Mouse (Mus musculus): ENCODE results near the gene Il11. TPM values are rescaled to one million over a fixed set of nuclear protein-coding genes. Genes with fewer than 3 reads are reported as not detected.
A peak's percentile ranks its signal among the peaks of the same experiment; 100 is the strongest.

Gene Il11
- polyA plus RNA-seq, 1 experiment from 2014 or later, result 0.17 TPM

GRCm38 (mm10) chr7:4749169-4749568 is 33.5 kb downstream of the Il11 start:
- no peak overlapping the region for H3K9ac ChIP-seq
- peaks cover 29% of the 10 kb centered on the region for H3K36me3 ChIP-seq (ENCODE audit: poor library complexity, severe bottlenecking)
- 93% methylated on average over 2 of the region's 2 CpGs for WGBS
- no peak overlapping the region for H3K4me2 ChIP-seq
- peaks cover 24% of the 10 kb centered on the region for H3K4me1 ChIP-seq
- H3K4me3 ChIP-seq, result no peak overlapping the region
- no peaks in the 10 kb centered on the region for H3K9me3 ChIP-seq (replicated peaks)
- peaks cover 12% of the 10 kb centered on the region; the same call in 1 of the 2 replicates for H3K27me3 ChIP-seq
- no peak for ATAC-seq
- H3K27ac ChIP-seq, result no peak overlapping the region

- no peak for ATAC-seq
- no peaks in the 10 kb centered on the region for H3K9me3 ChIP-seq (replicated peaks)
Measured at GRCm38 (mm10) chr7:4748321-4748720, 34.3 kb downstream of the Il11 start.

GRCm38 (mm10) chr7:4747156-4747899 is 35.3 kb downstream of the Il11 start:
- no peak overlapping the region for H3K27ac ChIP-seq
- no peaks in the 10 kb centered on the region for H3K9me3 ChIP-seq (replicated peaks)
- H3K4me3 ChIP-seq, result no peak overlapping the region
- H3K36me3 ChIP-seq (ENCODE audit: poor library complexity, severe bottlenecking), result peaks cover 45% of the 10 kb centered on the region
- peaks cover 9% of the 10 kb centered on the region; the same call in 1 of the 2 replicates for H3K27me3 ChIP-seq
- peaks cover 23% of the 10 kb centered on the region for H3K4me1 ChIP-seq
- H3K4me2 ChIP-seq, result no peak overlapping the region
- H3K9ac ChIP-seq, result no peak overlapping the region
- ATAC-seq, result no peak
- 79% methylated on average over 9 of the region's 9 CpGs for WGBS

More at GRCm38 (mm10) chr7:4748321-4748720, 34.3 kb downstream of the Il11 start:
- 87% methylated on average over 4 of the region's 4 CpGs for WGBS
- peaks cover 9% of the 10 kb centered on the region; the same call in 1 of the 2 replicates for H3K27me3 ChIP-seq
- H3K4me3 ChIP-seq, result no peak overlapping the region
- peaks cover 35% of the 10 kb centered on the region for H3K36me3 ChIP-seq (ENCODE audit: poor library complexity, severe bottlenecking)
- H3K9ac ChIP-seq, result no peak overlapping the region
- H3K4me2 ChIP-seq, result no peak overlapping the region
- no peak overlapping the region for H3K27ac ChIP-seq
- peaks cover 24% of the 10 kb centered on the region for H3K4me1 ChIP-seq

DNA sequence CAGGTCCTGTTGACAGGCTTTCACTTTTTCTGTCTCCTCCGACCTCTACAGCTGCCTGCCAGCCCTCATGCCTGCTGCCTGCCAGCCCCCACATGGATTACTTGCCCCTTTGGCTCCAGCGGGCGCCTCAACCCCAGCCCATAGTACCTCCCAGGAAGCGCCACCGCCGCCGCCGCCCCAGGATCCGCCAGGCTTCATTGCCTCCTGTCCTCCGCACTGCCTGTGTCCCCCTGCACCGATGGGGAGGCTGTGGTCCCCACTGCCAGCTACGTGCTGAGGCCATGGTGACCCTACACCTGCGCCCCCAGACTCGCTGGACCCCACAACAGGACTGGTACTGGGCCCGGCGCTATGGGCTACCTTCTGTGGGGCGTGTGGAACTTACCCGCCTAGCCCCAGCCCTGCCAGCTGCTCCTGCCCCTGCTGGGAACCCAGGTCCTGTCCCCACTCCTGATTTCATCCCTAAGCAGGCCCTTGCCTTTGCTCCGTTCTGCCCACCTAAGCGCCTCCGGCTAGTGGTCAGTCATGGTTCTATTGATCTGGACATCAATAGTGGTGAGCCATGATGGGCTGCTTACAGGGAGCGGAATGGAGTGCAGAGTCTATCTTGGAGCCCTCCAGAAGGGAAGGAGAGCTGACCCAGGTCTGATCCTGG is 36.2 kb downstream of the Il11 start:
- no peak overlapping the region for H3K4me3 ChIP-seq
- H3K27ac ChIP-seq, result 0 out of 2 replicates have a peak overlapping the region, but pooled peaks have one; percentile 4
- H3K4me1 ChIP-seq, result peaks cover 23% of the 10 kb centered on the region
- H3K4me2 ChIP-seq, result no peak overlapping the region
- no peak for ATAC-seq
- peaks cover 49% of the 10 kb centered on the region for H3K36me3 ChIP-seq (ENCODE audit: poor library complexity, severe bottlenecking)
- H3K9me3 ChIP-seq (replicated peaks), result no peaks in the 10 kb centered on the region
- 0 out of 2 replicates have a peak overlapping the region, but pooled peaks have one; percentile 16 for H3K9ac ChIP-seq
- 0 out of 2 replicates have a peak, but pooled peaks cover under 1% of the 10 kb centered on the region for H3K27me3 ChIP-seq
- 86% methylated on average over 22 of the region's 22 CpGs for WGBS

DNA sequence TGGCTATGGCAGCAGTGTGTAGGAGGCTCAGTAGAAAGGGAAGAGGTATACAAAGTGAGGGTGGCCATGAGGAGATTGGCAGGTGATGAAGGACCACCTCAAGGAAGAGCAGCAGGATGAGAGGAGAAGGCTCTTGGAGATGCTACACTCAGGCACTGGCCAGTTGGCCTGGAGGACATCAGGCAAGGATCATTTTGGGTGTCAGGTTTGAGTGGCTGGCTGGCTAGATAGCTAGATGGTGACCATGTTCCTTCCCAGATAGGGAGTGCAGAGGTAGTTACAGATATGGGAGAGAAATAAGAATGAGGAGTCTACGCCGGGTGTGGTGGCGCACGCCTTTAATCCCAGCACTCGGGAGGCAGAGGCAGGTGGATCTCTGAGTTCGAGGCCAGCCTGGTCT is 37.8 kb downstream of the Il11 start:
- ATAC-seq, result no peak
- no peak overlapping the region for H3K9ac ChIP-seq
- H3K36me3 ChIP-seq (ENCODE audit: poor library complexity, severe bottlenecking), result peaks cover 49% of the 10 kb centered on the region
- H3K27ac ChIP-seq, result no peak overlapping the region
- H3K27me3 ChIP-seq, result no peaks in the 10 kb centered on the region
- no peak overlapping the region for H3K4me2 ChIP-seq
- no peak overlapping the region for H3K4me3 ChIP-seq
- WGBS, result 96% methylated on average over 6 of the region's 6 CpGs
- peaks cover 31% of the 10 kb centered on the region for H3K4me1 ChIP-seq
- no peaks in the 10 kb centered on the region for H3K9me3 ChIP-seq (replicated peaks)

DNA sequence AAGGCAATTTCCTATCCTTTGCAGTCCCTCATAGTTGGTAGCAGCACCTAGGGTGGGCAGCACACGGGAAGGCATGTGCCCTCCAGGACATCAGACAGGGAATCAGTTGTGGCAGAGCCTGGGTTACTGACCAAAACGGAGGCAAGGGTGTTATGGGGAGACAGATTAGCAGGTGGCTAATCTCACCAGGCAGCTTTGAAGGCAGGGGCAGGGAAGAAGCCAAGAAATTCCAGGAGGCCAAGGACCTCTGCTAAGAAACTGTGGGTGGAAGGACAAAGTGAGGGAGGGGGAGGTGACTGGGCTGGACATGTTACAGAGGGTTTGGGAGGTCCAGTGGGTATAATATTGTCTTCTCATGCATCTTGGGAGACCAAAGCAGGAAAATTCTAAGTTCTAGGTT is 39.3 kb downstream of the Il11 start:
- no peaks in the 10 kb centered on the region for H3K9me3 ChIP-seq (replicated peaks)
- WGBS, result 72% methylated on average over 2 of the region's 2 CpGs
- no peak overlapping the region for H3K4me2 ChIP-seq
- peak overlapping the region; percentile 30; the same call in 1 of the 2 replicates for H3K9ac ChIP-seq
- no peak overlapping the region for H3K27ac ChIP-seq
- H3K36me3 ChIP-seq (ENCODE audit: poor library complexity, severe bottlenecking), result peaks cover 49% of the 10 kb centered on the region
- H3K4me1 ChIP-seq, result peaks cover 40% of the 10 kb centered on the region
- no peaks in the 10 kb centered on the region for H3K27me3 ChIP-seq
- ATAC-seq, result no peak
- no peak overlapping the region for H3K4me3 ChIP-seq

GRCm38 (mm10) chr7:4742482-4742819 is 40.2 kb downstream of the Il11 start:
- no peaks in the 10 kb centered on the region for H3K27me3 ChIP-seq
- no peak for ATAC-seq
- peak overlapping the region; percentile 93; the same call in 1 of the 2 replicates for H3K9ac ChIP-seq
- H3K9me3 ChIP-seq (replicated peaks), result no peaks in the 10 kb centered on the region
- WGBS, result 88% methylated on average over 6 of the region's 6 CpGs
- H3K36me3 ChIP-seq (ENCODE audit: poor library complexity, severe bottlenecking), result peaks cover 49% of the 10 kb centered on the region
- peaks cover 41% of the 10 kb centered on the region for H3K4me1 ChIP-seq
- peak overlapping the region; percentile 85 for H3K4me2 ChIP-seq
- H3K4me3 ChIP-seq, result no peak overlapping the region
- H3K27ac ChIP-seq, result 0 out of 2 replicates have a peak overlapping the region, but pooled peaks have one; percentile 35

DNA sequence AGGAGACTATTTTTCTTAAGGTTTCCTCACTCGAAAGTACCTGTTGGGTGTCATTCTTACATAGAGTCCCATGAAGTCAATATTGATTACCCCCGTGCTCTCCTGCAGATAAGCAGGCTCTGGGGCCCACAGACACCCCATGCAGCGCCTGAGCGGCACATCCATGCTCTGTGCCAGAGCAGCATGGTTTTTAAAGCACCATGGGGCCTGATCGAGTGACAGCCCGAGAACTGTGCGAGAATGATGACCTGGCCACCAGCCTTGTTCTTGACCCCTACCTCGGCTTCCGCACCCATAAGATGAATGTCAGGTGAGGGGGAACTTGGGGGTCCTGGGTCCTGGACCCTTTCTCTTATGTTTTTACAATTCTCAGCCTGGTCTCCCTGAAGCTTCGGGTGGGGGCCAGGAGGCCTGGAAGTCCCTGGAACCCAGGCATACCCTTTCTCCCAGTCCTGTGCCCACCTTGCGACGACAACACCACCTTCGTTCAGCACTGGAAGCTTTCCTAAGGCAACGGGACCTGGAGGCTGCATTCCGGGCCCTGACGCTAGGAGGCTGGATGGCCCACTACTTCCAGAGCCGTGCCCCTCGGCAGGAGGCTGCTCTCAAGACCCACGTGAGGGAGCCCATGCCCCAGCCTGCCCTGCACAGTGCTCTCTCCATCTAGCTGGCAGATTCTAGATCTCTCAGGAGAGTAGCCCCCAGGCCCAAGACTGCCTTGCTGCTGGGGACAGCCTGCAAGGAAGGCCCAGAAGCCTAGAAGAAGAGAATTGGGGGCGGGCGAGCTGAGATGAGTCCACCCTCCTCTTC is 40.8 kb downstream of the Il11 start:
- no peaks in the 10 kb centered on the region for H3K27me3 ChIP-seq
- peaks cover 45% of the 10 kb centered on the region for H3K36me3 ChIP-seq (ENCODE audit: poor library complexity, severe bottlenecking)
- H3K4me2 ChIP-seq, result peak overlapping the region; percentile 85
- H3K9me3 ChIP-seq (replicated peaks), result no peaks in the 10 kb centered on the region
- WGBS, result 77% methylated on average over 21 of the region's 21 CpGs
- no peak for ATAC-seq
- H3K9ac ChIP-seq, result peak overlapping the region; percentile 93
- peaks cover 41% of the 10 kb centered on the region for H3K4me1 ChIP-seq
- H3K4me3 ChIP-seq, result peak overlapping the region; percentile 75
- H3K27ac ChIP-seq, result peak overlapping the region; percentile 93

DNA sequence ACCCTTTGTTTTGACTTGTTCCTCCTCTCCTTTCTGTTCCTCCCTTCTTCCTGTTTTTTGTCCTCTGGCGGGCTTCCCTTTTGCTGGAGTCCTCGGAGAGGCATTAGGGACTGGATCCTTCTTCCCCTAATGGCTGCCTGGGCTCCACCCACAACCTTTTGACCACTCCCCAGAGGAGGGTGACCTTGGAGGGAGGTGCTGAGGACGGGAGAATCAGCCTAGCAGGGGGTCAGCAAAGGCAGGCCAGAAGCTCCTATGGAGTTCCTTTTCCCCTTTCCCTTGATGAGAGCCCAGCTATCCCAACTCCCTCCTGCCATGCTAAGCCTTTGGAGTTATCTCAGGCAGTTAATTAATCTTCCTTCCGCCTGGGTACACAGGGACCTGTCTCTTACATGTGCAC is 41.5 kb downstream of the Il11 start:
- peak overlapping the region; percentile 93 for H3K9ac ChIP-seq
- H3K27me3 ChIP-seq, result no peaks in the 10 kb centered on the region
- no peak for ATAC-seq
- peaks cover 41% of the 10 kb centered on the region for H3K4me1 ChIP-seq
- under 1% methylated on average over 4 of the region's 4 CpGs for WGBS
- peak overlapping the region; percentile 75 for H3K4me3 ChIP-seq
- peaks cover 38% of the 10 kb centered on the region for H3K36me3 ChIP-seq (ENCODE audit: poor library complexity, severe bottlenecking)
- peak overlapping the region; percentile 93 for H3K27ac ChIP-seq
- H3K4me2 ChIP-seq, result peak overlapping the region; percentile 85
- no peaks in the 10 kb centered on the region for H3K9me3 ChIP-seq (replicated peaks)

DNA sequence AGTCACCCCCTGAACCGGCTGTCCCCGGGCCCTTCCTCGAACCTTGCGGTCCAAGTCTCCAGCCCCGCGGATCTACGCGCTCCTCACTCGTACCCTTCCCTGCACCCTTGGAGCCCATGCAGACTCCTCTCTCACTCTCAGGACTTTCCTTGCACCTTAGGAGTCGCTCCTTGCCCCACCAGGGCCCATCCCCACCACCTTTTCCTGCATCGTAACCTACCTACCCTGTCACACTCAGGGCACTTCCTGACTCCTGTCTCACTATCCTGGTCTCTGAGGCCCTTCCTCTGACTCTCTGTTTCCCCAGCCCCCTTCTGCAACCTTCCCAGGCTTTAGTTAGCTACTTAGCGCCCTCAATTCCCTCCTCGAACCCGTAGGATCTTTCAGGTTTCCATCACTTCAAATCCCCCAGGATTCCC is 42.3 kb downstream of the Il11 start:
- ATAC-seq, result no peak
- Histone ChIP-seq H3K27ac (peak overlapping the region; percentile 93), H3K4me2 (peak overlapping the region; percentile 85), H3K4me1 (peaks cover 38% of the 10 kb centered on the region), H3K4me3 (peak overlapping the region; percentile 75), H3K9me3 (replicated peaks) (no peaks in the 10 kb centered on the region), H3K27me3 (no peaks in the 10 kb centered on the region), H3K9ac (peak overlapping the region; percentile 93), H3K36me3 (ENCODE audit: poor library complexity, severe bottlenecking) (peaks cover 30% of the 10 kb centered on the region)
- WGBS, result 0% methylated on average over 14 of the region's 14 CpGs

DNA sequence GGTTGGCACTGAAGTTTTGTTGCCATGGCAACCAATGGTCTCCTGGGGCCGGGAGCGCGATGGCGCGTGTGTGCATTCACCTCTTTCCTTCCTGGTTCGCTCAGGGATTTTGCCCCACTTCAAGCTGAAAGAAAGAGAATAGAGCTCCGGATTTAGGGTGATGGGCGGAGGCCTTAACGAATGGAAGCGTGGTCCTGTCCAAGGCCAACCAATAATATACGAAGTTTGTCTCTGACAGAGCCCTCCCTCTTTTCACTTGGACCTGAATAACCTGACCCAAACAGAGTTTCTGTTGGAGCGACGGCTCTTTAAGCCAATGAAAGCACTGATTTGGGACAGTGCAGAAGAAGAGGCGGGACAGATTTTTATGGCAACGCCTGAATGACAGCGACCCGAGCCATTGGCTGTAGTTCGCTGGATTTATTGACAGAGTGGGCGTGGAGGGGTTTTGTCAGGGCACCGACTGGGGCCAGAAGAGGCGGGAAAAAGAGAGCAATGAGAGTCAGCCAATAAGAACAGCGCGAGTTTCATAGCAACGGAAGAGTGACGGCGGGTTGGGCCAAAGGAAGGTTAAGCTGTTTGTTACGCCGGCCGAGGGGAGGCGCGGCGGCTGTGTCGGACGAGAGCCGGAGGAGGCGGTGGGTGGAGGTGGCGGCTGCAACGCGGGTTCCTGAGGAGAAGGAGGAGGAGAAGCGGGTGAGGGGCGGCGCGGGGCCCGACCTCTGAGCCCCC is 42.9 kb downstream of the Il11 start, which contains the start of gene Kmt5c:
Gene Kmt5c (plus strand): TSS at position 572 of the 732 bp plus-strand sequence.
- ATAC-seq, result peak; percentile 97
- WGBS, result 0% methylated on average over 38 of the region's 44 CpGs

More for the DNA sequence above, 42.9 kb downstream of the Il11 start, which contains the start of gene Kmt5c:
- Histone ChIP-seq H3K4me3 (peak within 1 kb of the TSS; percentile 75), H3K9ac (peak within 1 kb of the TSS; percentile 93), H3K9me3 (replicated peaks) (no peaks in the 10 kb centered on the region), H3K27me3 (no peaks in the 10 kb centered on the region), H3K27ac (peak within 1 kb of the TSS; percentile 93), H3K36me3 (ENCODE audit: poor library complexity, severe bottlenecking) (peaks cover 26% of the 10 kb centered on the region), H3K4me2 (peak within 1 kb of the TSS; percentile 85), H3K4me1 (peaks cover 38% of the 10 kb centered on the region)
